Mouse (Mus musculus): ENCODE measurements around the gene Erg28.

GRCm38 (mm10) chr12:85828856-85829255 lies 4.5 kb upstream of the Erg28 start:
- no peak for TF ChIP-seq CTCF (IDR thresholded peaks at IDR 0.05; ENCODE audit: low read depth)
- TF ChIP-seq EP300 (IDR thresholded peaks at IDR 0.05; ENCODE audit: low read depth) = no peak
